Mouse (Mus musculus) cortical plate, adult 2 months (tissue): Measurements from ENCODE around the gene Nfya.

Experiments
- CTCF ChIP-seq: fragments of 200-500 bp; IDR thresholded peaks from 2 replicates; pipeline ENCODE4 v1.5.1; 2011; ENCODE audit warnings: mild to moderate bottlenecking, control low read depth, low read length; ENCODE audit not compliant: insufficient read depth; ENCODE audit errors: extremely low read depth
- POLR2A ChIP-seq: fragments of 200-500 bp; IDR thresholded peaks from 2 replicates; pipeline ENCODE4 v1.6.1; 2011; ENCODE audit warnings: mild to moderate bottlenecking, low read length, control low read depth; ENCODE audit not compliant: insufficient read depth; ENCODE audit errors: extremely low read depth

DNA sequence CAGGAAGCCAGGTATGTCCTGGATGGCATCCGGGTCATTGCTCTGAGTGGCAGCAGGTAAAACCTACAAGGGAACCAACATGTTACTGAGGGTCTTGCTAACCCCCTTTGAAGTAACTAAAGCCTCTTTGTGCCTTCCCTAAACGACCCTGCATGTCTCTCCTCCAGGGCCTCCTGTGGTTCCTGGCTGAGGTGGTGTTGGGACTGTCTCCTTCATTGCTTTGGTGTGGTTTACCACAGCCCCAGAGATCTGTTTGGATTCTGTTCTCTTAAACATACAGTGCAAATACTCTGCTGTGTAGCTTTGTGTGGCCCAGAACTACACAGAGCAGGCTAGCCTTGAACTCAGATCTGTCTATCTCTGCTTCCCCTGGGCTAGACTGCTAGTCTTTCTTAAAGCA, 9.9 kb upstream of the Nfya start:
- TF ChIP-seq CTCF (no peak), POLR2A (no peak)
